Mouse (Mus musculus) embryo, embryonic 9.5 days (tissue): ENCODE measurements at regions not wholly inside any gene's neighbourhood (a gene's known extent, or its start where the extent isn't known, plus 50 kb on each side); places are given as distances from the start of the nearest gene placed in this dataset.

Experiments
- DNase-seq: peaks from one replicate; pipeline ENCODE4 v3.0.0-alpha.2; 2017; ENCODE audit errors: extremely low spot score

DNA sequence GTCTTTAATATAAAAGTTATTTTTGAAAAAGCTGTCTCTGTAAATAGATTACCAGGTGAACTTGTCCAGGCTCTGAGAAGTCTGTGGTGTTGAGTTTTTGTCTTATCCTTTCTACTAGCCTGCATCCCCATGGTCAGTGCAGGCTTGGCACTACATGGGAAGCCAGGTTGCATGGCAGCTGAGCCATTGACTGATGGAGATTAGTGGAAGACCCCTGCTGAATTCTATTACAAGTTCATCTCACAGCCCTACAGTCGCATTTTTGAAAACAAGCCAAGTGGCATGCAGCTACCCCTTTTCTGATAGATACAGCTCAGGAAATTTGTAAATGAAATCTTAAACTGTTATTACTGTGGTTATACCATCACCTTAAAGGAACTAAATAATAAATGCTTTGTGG lies 101.2 kb upstream of the Fam184a start:
- no peak for DNase-seq

GRCm38 (mm10) chr10:53850568-53850967 lies 99.6 kb upstream of the Fam184a start:
- DNase-seq: no peak

DNA sequence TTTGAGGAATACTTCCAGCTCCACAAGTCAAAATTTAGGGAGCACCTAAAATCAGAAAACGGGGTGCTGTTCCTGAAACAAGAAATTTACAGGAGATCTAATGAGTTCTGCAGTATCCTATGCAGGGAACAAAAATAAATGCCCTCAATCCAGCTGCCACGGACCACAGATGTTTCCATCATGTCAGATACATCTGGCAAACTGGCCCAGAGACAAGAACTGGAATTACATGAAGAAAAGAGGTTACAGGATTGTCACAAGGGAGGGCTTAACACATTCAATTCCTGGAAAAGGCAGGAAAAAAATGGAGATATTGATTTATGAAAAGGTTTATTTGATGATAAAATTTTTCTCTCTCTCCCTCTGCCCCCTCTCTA lies 62.3 kb upstream of the Fam184a start:
- DNase-seq: no peak

DNA sequence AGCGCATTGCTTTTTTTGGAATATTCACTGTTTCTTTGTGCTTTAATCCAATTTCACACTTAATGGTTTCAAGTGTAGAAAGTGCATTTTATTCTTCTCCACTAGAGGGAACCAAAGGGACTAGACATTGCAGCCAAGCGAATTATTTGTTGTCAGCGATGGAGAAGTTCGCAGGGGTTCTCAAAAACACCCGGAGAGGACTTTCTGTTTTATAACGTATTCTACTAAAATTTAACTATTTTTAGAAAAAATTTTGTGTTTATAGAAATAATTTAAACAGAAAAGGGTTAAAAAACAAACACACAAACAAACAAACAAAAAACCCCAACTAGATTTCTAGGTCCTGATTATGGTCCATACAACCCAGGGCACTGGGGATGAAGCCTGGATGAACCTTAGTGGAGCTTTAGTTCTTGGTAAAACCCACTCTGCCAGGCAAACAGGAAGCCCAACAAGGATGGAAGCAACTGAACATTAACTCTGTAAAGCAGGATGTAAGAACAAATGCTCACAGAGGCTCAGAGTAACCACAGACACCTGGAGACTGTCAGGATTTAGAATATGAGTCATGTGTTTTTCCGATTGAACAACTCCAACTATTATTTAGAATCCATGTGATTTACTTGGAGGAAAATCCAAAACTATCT lies 61.8 kb upstream of the Fam184a start:
- peak; percentile 33 for DNase-seq

DNA sequence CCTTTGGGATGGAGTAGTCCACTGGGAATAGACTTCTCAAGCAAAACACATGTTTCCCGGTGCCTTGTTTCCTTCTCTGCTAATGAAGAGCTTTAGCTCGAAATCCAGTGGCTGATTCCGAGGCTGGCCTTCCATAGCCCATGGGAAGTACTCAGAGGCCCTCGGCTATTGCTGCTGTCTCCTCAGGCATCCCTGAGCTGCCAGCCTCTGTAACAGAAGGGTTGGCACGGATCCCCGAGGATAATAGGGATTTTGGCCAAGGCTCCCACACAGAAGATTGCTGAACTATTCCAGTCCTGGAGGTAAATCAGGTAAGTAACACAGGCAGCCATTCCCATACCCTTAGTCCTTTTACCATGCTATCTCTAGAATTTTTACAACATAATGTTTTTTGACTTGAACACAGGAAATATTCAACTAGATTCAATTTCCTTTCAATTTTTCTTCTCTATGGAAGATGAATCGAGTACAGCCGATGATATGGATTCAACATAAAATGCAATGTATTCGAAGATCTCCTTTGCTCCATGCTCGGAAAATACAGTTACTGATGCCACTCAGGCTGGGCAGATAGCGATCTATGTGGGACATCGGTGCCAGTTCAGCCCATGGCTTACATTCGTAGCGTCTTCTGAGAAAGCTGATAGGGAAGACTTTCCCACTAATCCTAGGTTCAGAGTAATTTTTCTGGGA lies 61.1 kb upstream of the Fam184a start:
- DNase-seq: no peak

DNA sequence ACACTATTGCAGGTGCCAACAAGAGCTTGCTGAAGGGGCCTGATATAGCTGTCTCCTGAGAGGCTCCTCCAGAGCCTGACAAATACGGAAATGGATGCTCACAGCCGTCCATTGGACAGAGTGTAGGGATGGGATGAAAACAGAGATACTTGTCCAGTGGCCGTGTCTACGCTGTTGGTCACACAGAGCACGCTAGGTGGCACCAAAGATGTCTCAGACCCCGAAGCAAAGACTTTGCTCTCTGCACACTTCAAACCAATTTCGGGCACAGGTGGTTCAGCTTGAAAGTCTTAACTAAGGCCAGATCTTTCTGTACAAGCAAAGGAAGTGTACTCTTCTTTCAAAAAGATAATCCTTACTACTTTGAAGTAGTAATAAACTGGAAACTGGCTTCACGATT lies 55.8 kb upstream of the Fam184a start:
- DNase-seq: no peak

- DNase-seq: no peak
These were observed 50.2 kb upstream of the Fam184a start for GRCm38 (mm10) chr10:53801048-53801641.
